8 mouse cellular contexts compared by ENCODE assay signal in the genomic region with DNA sequence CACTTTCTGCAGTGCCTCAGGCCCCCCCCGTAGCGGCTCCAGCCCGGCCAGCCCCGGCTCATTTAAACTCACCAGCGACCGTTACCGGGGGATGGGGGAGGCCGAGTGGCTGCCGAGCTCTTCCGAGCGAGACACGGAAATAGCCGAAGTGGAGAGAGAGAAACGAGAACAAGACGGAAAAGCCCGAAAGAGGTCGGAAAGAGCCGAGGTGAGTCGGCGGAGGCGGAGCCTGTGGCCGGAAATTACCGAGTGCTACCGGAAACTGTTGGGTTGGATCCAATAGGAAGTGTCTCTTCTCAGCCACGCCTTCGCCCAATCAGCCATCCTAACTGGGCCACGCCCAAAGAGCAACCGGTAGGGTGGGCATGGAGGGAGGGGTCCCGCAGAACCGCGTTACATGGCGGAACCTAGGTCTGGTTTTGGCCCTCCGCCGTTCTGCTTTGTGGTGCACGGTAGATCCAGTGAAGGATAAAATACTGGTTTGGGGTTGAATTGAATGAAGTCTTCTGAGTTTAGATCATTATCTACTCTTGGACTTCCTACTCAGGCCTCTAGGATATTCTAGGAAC. TPM values are rescaled to one million over a fixed set of nuclear protein-coding genes. Genes with fewer than 3 reads are reported as not detected.
A peak's percentile ranks its signal among the peaks of the same experiment; 100 is the strongest.
DNase-seq lines count a peak whose midpoint lies in the region; ATAC-seq and TF ChIP-seq lines count a peak whose summit lies in the region.

A gene (minus strand): TSS at position 215 of the 569 bp plus-strand sequence.
A gene (plus strand): TSS at position 258 of the 569 bp plus-strand sequence.

- no peak for TF ChIP-seq POLR2A in bone marrow macrophage, adult 2 months (IDR thresholded peaks at IDR 0.05; ENCODE audit: borderline replicate concordance, low read depth, low read length)
- peak; percentile 79 for TF ChIP-seq POLR2A in embryonic fibroblast, embryonic 13.5 days (IDR thresholded peaks at IDR 0.05; ENCODE audit: low read depth, low read length)

- H3K9ac ChIP-seq in kidney, embryonic 14.5 days (ENCODE audit: low read depth, low read length) = peak within 1 kb of the TSS; percentile 94
- H3K9ac ChIP-seq in limb, embryonic 15.5 days = peak within 1 kb of the TSS; percentile 95

- H3K36me3 ChIP-seq in kidney, embryonic 14.5 days (ENCODE audit: control insufficient read depth, insufficient read depth, low read length) = no peaks in the 10 kb centered on the region
- H3K36me3 ChIP-seq in limb, embryonic 15.5 days = no peaks in the 10 kb centered on the region; the same call in 1 of the 2 replicates

- peak; percentile 96 for ATAC-seq in kidney, embryonic 14.5 days (ENCODE audit: low FRiP score, low TSS enrichment)
- peak; percentile 94 for ATAC-seq in limb, embryonic 15.5 days (ENCODE audit: insufficient number of reproducible peaks, low FRiP score, low TSS enrichment, low read depth)

- WGBS in kidney, embryonic 14.5 days = under 1% methylated on average over 35 of the region's 35 CpGs
- WGBS in limb, embryonic 15.5 days = under 1% methylated on average over 35 of the region's 35 CpGs

- no peak for TF ChIP-seq CTCF in bone marrow macrophage, adult 2 months (IDR thresholded peaks at IDR 0.05; ENCODE audit: low read depth, low read length)
- no peak for TF ChIP-seq CTCF in embryonic fibroblast, embryonic 13.5 days (IDR thresholded peaks at IDR 0.05; ENCODE audit: borderline replicate concordance, insufficient read depth, low read length)

- peak within 1 kb of the TSS; percentile 57 for H3K27ac ChIP-seq in bone marrow macrophage, adult 2 months (ENCODE audit: insufficient read depth, low read depth, low read length)
- H3K27ac ChIP-seq in embryonic fibroblast, embryonic 13.5 days (ENCODE audit: insufficient read depth, low read length) = peak within 1 kb of the TSS; percentile 58
- H3K27ac ChIP-seq in kidney, embryonic 14.5 days (ENCODE audit: low read depth, low read length) = peak within 1 kb of the TSS; percentile 80
- H3K27ac ChIP-seq in limb, embryonic 15.5 days = peak within 1 kb of the TSS; percentile 89

- no peaks in the 10 kb centered on the region for H3K27me3 ChIP-seq in kidney, embryonic 14.5 days (ENCODE audit: control insufficient read depth, insufficient read depth, low read length)
- no peaks in the 10 kb centered on the region for H3K27me3 ChIP-seq in limb, embryonic 15.5 days

- DNase-seq in A20 (ENCODE audit: low read depth, low spot score) = peak; percentile 99
- peak; percentile 92 to 99 for DNase-seq in heart, adult 9 months (ENCODE audit: low spot score in 2 of 2)
- DNase-seq in monocyte, adult 2 months (ENCODE audit: low read depth in 1 of 2, low spot score in 2 of 2) = peak; percentile 94 to 97
- DNase-seq in spleen, postnatal 36 days (ENCODE audit: low spot score in 2 of 2) = peak; percentile 97 to 99

- peaks cover 15% of the 10 kb centered on the region for H3K4me1 ChIP-seq in bone marrow macrophage, adult 2 months (ENCODE audit: control insufficient read depth, insufficient read depth, low read length)
- no peaks in the 10 kb centered on the region for H3K4me1 ChIP-seq in embryonic fibroblast, embryonic 13.5 days (ENCODE audit: control insufficient read depth, insufficient read depth, low read length)
- H3K4me1 ChIP-seq in kidney, embryonic 14.5 days (ENCODE audit: control insufficient read depth, insufficient read depth, low read length) = peaks cover 6% of the 10 kb centered on the region; the same call in 1 of the 2 replicates
- H3K4me1 ChIP-seq in limb, embryonic 15.5 days = no peaks in the 10 kb centered on the region

- H3K4me3 ChIP-seq in bone marrow macrophage, adult 2 months (ENCODE audit: insufficient read depth, low read length) = peak within 1 kb of the TSS; percentile 76
- H3K4me3 ChIP-seq in embryonic fibroblast, embryonic 13.5 days (ENCODE audit: insufficient read depth, low read length) = peak within 1 kb of the TSS; percentile 67
- H3K4me3 ChIP-seq in kidney, embryonic 14.5 days (ENCODE audit: low read length) = peak within 1 kb of the TSS; percentile 67
- H3K4me3 ChIP-seq in limb, embryonic 15.5 days = peak within 1 kb of the TSS; percentile 85

- H3K9me3 ChIP-seq in kidney, embryonic 14.5 days (ENCODE audit: control insufficient read depth, low read length) = no peaks in the 10 kb centered on the region
- H3K9me3 ChIP-seq in limb, embryonic 15.5 days = no peaks in the 10 kb centered on the region

- peak within 1 kb of the TSS; percentile 53 for H3K4me2 ChIP-seq in kidney, embryonic 14.5 days (replicated peaks; ENCODE audit: low read depth, low read length)
- H3K4me2 ChIP-seq in limb, embryonic 15.5 days = peak within 1 kb of the TSS; percentile 61

RNA-seq across cellular contexts. Expression of the first gene that starts in this region (rescaled TPM):
- 23.6 and 25.9 TPM in 2 replicates for polyA plus RNA-seq in bone marrow macrophage, adult 2 months (2012; ENCODE audit: insufficient read depth, insufficient read length, missing spikeins)
- polyA plus RNA-seq in embryonic fibroblast, embryonic 13.5 days (2011; ENCODE audit: insufficient read length, low read depth, missing spikeins) = 101 and 111 TPM in 2 replicates
- 39.9 and 55.5 TPM in 2 replicates for polyA plus RNA-seq in kidney, embryonic 14.5 days (2014; fragmentation: Nextera tagmentation; extraction: Ambion mirVana)
- polyA plus RNA-seq in limb, embryonic 15.5 days (2015; fragmentation: Nextera tagmentation; extraction: Ambion mirVana) = 37.4 and 40.6 TPM in 2 replicates

RNA-seq across cellular contexts. Expression of the second gene that starts in this region (rescaled TPM):
- polyA plus RNA-seq in bone marrow macrophage, adult 2 months (2012; ENCODE audit: insufficient read depth, insufficient read length, missing spikeins) = not detected in 2 replicates
- polyA plus RNA-seq in embryonic fibroblast, embryonic 13.5 days (2011; ENCODE audit: insufficient read length, low read depth, missing spikeins) = 1.6 and 2.7 TPM in 2 replicates
- polyA plus RNA-seq in kidney, embryonic 14.5 days (2014; fragmentation: Nextera tagmentation; extraction: Ambion mirVana) = 1.2 and 1.8 TPM in 2 replicates
- 131 and 324 TPM in 2 replicates for polyA plus RNA-seq in limb, embryonic 15.5 days (2015; fragmentation: Nextera tagmentation; extraction: Ambion mirVana)

Comparison
In these comparisons a context has a peak if more than half of its experiments do, and no peak if none do; other contexts are left out.
1. Peak in every context shown above with its lines: DNase-seq, ATAC-seq, H3K4me3 ChIP-seq and H3K27ac ChIP-seq.
2. RNA of the second gene that starts in this region (polyA plus RNA-seq): 131 to 324 TPM in limb, embryonic 15.5 days; 1.6 to 2.7 TPM in embryonic fibroblast, embryonic 13.5 days, 1.2 to 1.8 TPM in kidney, embryonic 14.5 days and not detected in bone marrow macrophage, adult 2 months; every median in the first group is over 10 times any median in the second.